Mouse (Mus musculus): ENCODE measurements around the gene Dnaja2.

GRCm38 (mm10) chr8:85530717-85531116 lies 24.4 kb downstream of the Dnaja2 start:
- TF ChIP-seq TCF12 (IDR thresholded peaks at IDR 0.05; ENCODE audit: low read depth, low read length): no peak
- no peak for TF ChIP-seq EP300 (IDR thresholded peaks at IDR 0.05; ENCODE audit: low read length)
- TF ChIP-seq NELFE (IDR thresholded peaks at IDR 0.05; ENCODE audit: low read depth, low read length): no peak
- TF ChIP-seq POLR2A (IDR thresholded peaks at IDR 0.05; ENCODE audit: low read depth, low read length): no peak
- no peak for TF ChIP-seq ETS1 (conservative IDR thresholded peaks at IDR 0.05; ENCODE audit: low read depth, low read length)
